Mouse (Mus musculus) megakaryocyte, embryonic 14.5 days (primary cell): ENCODE data around the gene Arpc3.

Experiments
- FLI1 ChIP-seq: IDR thresholded peaks from 2 replicates; pipeline ENCODE4 v1.6.1; 2012; ENCODE audit warnings: low read length, inconsistent platforms, mixed read lengths
- GATA1 ChIP-seq: IDR thresholded peaks from 3 replicates; pipeline ENCODE4 v1.6.1; 2012; ENCODE audit warnings: mixed read lengths, low read length, inconsistent platforms, borderline replicate concordance

DNA sequence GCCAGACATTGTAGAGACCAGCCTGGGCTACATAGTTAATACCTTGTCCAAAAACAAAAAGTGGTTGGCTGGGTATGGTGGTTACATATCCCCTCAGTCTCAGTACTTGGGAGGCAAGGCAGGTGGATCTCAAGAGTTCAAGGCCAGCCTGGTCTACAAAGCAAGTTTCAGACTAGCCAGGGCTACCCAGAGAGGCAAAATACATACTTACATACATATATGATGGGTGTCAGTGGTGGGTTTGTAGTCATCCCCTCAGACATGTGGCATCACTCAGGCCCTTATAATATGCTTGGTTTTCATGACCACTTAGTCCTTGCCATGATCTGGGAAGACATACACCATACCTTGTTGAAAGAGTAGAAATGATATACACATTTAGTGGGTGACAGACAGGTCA, 1.0 kb upstream of the Arpc3 start:
- no peak for TF ChIP-seq GATA1
- TF ChIP-seq FLI1 = no peak
